Mouse (Mus musculus) heart, embryonic 15.5 days (tissue): ENCODE measurements around the gene Rpl27a. TPM values are rescaled to one million over a fixed set of nuclear protein-coding genes. Genes with fewer than 3 reads are reported as not detected.

Source experiments
- ATAC-seq: fragments of 200-750 bp; cut with Nextera tagmentation; replicated peaks from 2 replicates; pipeline ENCODE4 v1.8.0; 2017; ENCODE audit warnings: low read depth, moderate TSS enrichment; ENCODE audit not compliant: insufficient number of reproducible peaks, insufficient read depth, low FRiP score
- H3K27ac ChIP-seq: fragments of 300-500 bp; sonication (generic); 2 replicates; pipeline ENCODE4 v1.5.1; 2015; ENCODE audit warnings: mild to moderate bottlenecking, inconsistent platforms
- H3K27me3 ChIP-seq: fragments of 300-500 bp; sonication (generic); 2 replicates; pipeline ENCODE4 v1.6.1; 2015; ENCODE audit warnings: inconsistent platforms
- H3K36me3 ChIP-seq: fragments of 300-500 bp; sonication (generic); 2 replicates; pipeline ENCODE4 v1.6.1; 2015; ENCODE audit warnings: mild to moderate bottlenecking, inconsistent platforms
- H3K4me1 ChIP-seq: fragments of 300-500 bp; sonication (generic); replicated peaks from 2 replicates; pipeline ENCODE4 v1.6.1; 2015; ENCODE audit warnings: inconsistent platforms
- H3K4me2 ChIP-seq: fragments of 300-500 bp; sonication (generic); 2 replicates; pipeline ENCODE4 v1.6.1; 2015; ENCODE audit warnings: inconsistent platforms, mild to moderate bottlenecking, moderate library complexity
- H3K4me3 ChIP-seq: fragments of 300-500 bp; sonication (generic); 2 replicates; pipeline ENCODE4 v1.5.1; 2015; ENCODE audit warnings: mild to moderate bottlenecking, inconsistent platforms
- H3K9ac ChIP-seq: fragments of 300-500 bp; sonication (generic); 2 replicates; pipeline ENCODE4 v1.6.1; 2015; ENCODE audit warnings: mild to moderate bottlenecking, inconsistent platforms
- H3K9me3 ChIP-seq: fragments of 300-500 bp; sonication (generic); replicated peaks from 2 replicates; pipeline ENCODE4 v1.6.1; 2016; ENCODE audit warnings: inconsistent platforms
- WGBS: fragments of 180-500 bp; shearing (Covaris S2); methylation state at CpG from one replicate; pipeline ENCODE4 v1.1.7; 2015; ENCODE audit warnings: mixed read lengths; 5-methylcytosine and 5-hydroxymethylcytosine counted together
- polyA plus RNA-seq: library from polyadenylated mRNA; unstranded; fragments of >200 nt; fragmentation: Nextera tagmentation; extraction: Ambion mirVana; gene quantifications from 2 replicates; pipeline ENCODE4 v1.2.1, GENCODE M21; 2015

Rpl27a gene
- polyA plus RNA-seq, result 70.7 and 72.1 TPM in 2 replicates

DNA sequence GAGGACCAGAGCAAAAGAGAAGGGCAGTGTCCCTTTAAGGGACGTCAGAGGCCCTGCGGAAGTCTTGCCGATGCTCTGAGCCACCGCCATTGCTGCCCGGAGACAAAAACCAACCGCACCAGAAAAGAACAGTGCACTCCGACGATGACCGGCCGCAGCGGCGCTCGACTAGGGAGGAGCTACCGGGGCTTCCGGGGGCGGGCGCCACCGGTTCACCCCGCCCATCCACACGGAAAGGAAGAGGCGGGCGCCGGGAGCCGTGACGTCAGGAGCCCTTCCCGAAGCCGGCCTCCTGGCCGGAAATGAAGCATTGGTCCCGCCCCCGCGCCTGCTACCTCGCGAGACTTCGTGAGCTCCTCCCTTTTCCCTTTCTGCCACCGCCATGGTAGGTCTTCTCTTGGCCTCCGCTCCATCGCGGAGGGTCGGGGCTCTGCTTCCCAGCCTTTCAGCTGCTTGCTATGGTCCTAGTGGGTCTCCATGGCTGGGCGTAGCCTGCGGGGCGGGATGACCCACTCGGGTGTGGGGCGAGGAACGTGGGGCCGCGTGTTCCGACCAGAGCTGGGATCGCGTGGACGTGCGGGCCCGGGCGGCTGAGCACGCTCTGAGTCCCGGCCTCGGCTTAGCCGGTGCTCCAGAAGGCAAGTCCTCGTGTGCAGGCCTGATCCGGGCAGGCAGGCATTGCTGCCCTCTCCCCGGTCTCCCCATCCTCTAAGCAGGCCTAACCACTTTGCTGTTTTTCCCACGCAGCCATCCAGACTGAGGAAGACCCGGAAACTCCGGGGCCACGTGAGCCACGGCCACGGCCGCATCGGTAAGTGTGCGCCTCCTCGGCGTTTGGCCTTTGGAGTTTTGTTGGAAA lies at the start of gene Rpl27a:
Gene Rpl27a, plus strand, starts transcription at position 310 of the 859 bp plus-strand sequence.
- H3K4me1 ChIP-seq, result peaks cover 23% of the 10 kb centered on the region
- peak within 1 kb of the TSS; percentile 96 for H3K4me3 ChIP-seq
- H3K27me3 ChIP-seq, result no peaks in the 10 kb centered on the region
- no peaks in the 10 kb centered on the region for H3K9me3 ChIP-seq
- H3K9ac ChIP-seq, result peak within 1 kb of the TSS; percentile 99
- WGBS, result under 1% methylated on average over 69 of the region's 72 CpGs
- peak within 1 kb of the TSS; percentile 88 for H3K4me2 ChIP-seq
- peaks cover 30% of the 10 kb centered on the region for H3K36me3 ChIP-seq
- peak within 1 kb of the TSS; percentile 98 for H3K27ac ChIP-seq
- ATAC-seq, result peak; percentile 95

DNA sequence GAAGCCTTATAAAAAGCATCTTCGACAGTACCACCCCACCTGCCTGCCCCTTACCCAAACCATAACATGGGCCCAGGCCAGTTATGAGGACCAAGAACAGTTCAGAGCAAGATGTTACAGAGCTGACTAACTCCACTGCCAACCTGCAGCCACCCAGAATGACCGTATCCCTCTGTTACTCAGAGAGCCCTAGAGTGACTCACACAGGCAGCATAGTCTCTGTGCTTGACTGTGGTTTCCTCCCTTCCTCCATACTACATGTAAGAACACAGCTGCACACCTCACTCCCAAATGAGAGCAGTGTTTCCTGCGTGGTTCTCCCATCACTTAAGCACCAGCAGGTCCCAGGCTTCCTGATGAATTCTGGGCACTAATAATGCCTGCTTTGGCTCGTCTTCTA lies 48.2 kb upstream of the Rpl27a start:
- Histone ChIP-seq H3K27ac (no peak overlapping the region), H3K4me2 (no peak overlapping the region), H3K27me3 (no peaks in the 10 kb centered on the region), H3K9me3 (no peaks in the 10 kb centered on the region), H3K36me3 (no peaks in the 10 kb centered on the region), H3K4me3 (no peak overlapping the region), H3K9ac (no peak overlapping the region), H3K4me1 (0 out of 2 replicates have a peak, but pooled peaks cover 3% of the 10 kb centered on the region)
- no peak for ATAC-seq
- 59% methylated on average over 4 of the region's 4 CpGs for WGBS

DNA sequence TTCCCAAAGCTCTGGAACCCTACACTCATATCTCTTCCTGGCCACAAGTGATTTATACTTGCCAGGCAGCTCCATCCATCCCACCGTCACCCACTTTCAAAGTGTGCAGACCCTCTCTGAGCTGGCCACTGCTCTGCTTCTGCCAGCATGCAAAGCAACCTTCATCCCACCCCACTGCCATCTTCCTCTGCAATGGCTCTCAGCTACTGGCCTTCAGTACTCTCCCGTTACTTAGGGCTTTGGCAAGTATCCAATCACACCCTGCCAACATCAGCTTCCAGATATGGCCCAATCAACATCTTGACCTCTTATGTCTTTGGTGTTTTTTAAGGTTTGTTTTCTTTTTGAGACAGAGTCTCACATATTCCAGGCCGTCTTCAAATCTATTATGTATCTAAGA lies 41.0 kb upstream of the Rpl27a start:
- H3K27ac ChIP-seq, result no peak overlapping the region

DNA sequence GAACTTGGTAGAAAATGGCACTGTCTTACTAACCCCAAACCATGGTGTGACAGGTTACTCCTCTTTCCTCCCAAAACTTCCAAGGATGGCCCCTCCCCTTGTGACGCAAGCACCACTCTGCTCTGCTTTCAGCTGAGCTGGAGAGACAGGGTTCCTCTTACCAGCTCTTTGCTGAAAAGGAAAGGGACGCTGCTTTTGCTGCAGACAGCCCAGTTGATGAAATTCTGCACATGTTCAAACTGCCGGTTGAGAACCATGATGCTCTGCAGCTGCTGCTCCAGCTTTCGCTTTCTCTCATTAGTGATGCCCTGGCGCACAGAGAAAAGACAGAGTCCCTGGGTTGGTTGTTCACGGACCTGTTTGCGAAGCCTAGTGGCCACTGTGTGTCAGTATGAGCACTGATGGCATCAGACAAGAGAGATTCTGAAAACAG lies 38.2 kb upstream of the Rpl27a start:
- ATAC-seq, result no peak; the same call in 1 of the 2 replicates
- H3K27me3 ChIP-seq, result no peaks in the 10 kb centered on the region
- no peak overlapping the region for H3K4me3 ChIP-seq
- H3K9ac ChIP-seq, result no peak overlapping the region
- no peaks in the 10 kb centered on the region for H3K36me3 ChIP-seq
- 30% methylated on average over 7 of the region's 7 CpGs for WGBS
- H3K9me3 ChIP-seq, result no peaks in the 10 kb centered on the region
- H3K4me2 ChIP-seq, result peak overlapping the region; percentile 34
- H3K4me1 ChIP-seq, result no peaks in the 10 kb centered on the region
- H3K27ac ChIP-seq, result no peak overlapping the region

More for the DNA sequence above, 41.0 kb upstream of the Rpl27a start:
- Histone ChIP-seq H3K27me3 (no peaks in the 10 kb centered on the region), H3K4me1 (no peaks in the 10 kb centered on the region), H3K4me3 (no peak overlapping the region), H3K9me3 (no peaks in the 10 kb centered on the region), H3K4me2 (no peak overlapping the region), H3K36me3 (no peaks in the 10 kb centered on the region), H3K9ac (no peak overlapping the region)
- WGBS, result 41% methylated on average over 3 of the region's 3 CpGs
- no peak for ATAC-seq

DNA sequence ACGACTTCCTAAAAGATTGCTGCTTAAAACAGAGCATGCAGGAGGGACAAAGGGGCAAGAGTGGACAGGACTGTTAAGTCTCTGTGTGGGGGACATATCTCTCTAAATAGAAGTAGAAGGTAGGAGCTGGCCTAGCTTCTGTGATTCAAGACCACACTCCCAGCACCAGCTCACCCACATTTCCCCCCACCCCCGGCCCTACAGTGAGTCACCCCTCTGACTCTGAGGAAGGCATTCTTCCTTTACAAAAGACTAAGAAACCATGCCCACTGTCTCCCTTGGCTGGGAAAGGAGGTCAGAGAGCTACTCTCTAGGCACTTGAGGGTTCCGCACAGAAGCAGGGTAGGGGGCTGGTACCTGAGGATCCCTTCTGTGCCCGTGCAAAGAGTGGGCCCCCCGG lies 34.7 kb upstream of the Rpl27a start:
- no peak overlapping the region for H3K4me3 ChIP-seq
- H3K4me2 ChIP-seq, result no peak overlapping the region
- H3K9me3 ChIP-seq, result no peaks in the 10 kb centered on the region
- WGBS, result 66% methylated on average over 5 of the region's 5 CpGs
- no peak overlapping the region for H3K9ac ChIP-seq
- no peaks in the 10 kb centered on the region for H3K27me3 ChIP-seq
- no peak overlapping the region for H3K27ac ChIP-seq
- H3K36me3 ChIP-seq, result no peaks in the 10 kb centered on the region
- no peak for ATAC-seq
- H3K4me1 ChIP-seq, result no peaks in the 10 kb centered on the region

DNA sequence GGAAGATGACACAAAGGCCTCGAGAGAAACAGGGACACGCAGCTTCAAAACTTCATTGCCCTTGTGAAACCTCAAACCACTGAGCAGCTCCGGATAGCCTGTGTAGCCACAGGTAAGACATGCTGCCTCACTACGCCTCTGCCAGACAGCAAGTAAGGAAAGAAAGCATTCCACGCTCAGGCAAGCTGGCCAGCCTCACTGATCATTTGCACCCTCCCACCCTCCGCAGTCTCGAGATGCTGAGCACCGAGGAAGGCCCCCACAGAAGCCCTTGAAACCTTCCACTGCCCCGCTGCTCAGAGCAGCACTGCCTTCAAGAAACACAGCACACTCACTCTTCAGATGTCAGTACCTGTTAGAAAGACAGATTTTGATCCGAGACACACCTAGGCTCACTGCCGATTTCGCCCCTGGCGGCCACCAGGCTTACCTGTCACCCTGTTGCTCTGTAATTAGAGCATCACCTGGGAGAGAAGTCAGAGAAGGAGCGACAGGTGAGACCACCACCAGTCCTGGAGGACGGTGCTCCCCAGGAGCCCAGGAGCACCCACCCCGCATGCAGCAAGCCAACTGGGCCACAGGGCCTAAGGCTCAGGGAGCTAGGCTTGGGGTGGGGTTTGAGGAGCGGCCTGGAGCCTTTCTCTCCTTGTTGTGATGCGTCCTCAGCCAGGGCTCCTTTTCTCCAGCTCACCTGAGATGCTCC lies 26.2 kb upstream of the Rpl27a start:
- H3K9me3 ChIP-seq, result no peaks in the 10 kb centered on the region
- H3K36me3 ChIP-seq, result no peaks in the 10 kb centered on the region
- WGBS, result 61% methylated on average over 18 of the region's 18 CpGs
- H3K4me2 ChIP-seq, result no peak overlapping the region
- no peak overlapping the region for H3K27ac ChIP-seq
- peaks cover 15% of the 10 kb centered on the region for H3K27me3 ChIP-seq
- H3K9ac ChIP-seq, result no peak overlapping the region
- no peak for ATAC-seq
- peaks cover 4% of the 10 kb centered on the region; the same call in 1 of the 2 replicates for H3K4me1 ChIP-seq
- H3K4me3 ChIP-seq, result no peak overlapping the region

DNA sequence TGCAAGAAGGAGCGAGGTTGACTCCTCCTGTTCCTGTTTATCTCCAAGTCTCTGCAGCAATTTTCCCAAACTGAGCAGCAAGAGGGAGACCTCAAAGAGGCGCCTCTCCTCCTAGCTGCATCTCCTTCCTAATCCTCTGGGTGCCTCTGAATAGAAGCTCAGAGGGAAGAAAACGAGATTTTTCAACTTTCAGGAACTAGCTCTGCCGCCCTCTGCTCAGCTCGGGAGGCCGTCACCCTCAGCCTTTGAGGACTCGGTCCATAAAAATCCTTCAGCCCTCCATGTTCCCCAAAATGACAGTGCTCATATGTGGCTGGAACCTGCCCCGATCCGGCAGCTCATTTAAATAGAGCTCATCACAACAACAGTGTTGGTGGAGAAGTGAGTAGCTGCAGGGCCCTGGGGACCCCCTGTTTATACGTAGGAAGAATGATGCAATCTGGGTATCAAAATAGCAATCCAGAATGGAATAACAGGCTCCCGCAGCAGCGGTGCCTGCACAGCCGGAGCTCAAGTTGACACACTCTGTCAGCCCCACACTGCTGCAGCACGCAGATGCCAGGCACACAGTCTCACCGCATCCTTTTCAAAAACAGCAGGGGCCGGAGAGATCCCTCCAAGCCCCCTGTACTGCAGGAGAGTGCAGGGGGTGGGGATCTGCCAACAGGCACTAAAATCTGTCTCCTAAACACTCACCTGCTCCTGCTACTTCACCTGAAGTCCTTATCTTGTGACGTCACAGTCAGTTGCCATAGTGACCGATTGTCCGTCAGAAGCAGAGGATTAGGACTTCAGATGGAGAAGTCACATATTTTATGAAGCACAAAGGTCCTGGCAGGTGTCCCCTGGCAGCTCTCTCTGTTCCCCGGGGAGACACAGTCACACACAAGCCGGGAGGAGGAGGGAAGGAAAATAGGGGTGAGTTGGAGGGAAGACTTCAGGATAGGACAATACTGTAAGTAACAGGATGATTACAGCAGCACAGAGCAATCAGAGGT lies 25.3 kb upstream of the Rpl27a start:
- Histone ChIP-seq H3K9me3 (no peaks in the 10 kb centered on the region), H3K4me2 (peak overlapping the region; percentile 50), H3K36me3 (no peaks in the 10 kb centered on the region), H3K9ac (no peak overlapping the region), H3K4me1 (peaks cover 4% of the 10 kb centered on the region; the same call in 1 of the 2 replicates), H3K27ac (no peak overlapping the region), H3K27me3 (peaks cover 15% of the 10 kb centered on the region), H3K4me3 (peak overlapping the region; percentile 25)
- 0 out of 2 replicates have a peak, but pooled peaks have one; percentile 31 for ATAC-seq
- 17% methylated on average over 21 of the region's 21 CpGs for WGBS

DNA sequence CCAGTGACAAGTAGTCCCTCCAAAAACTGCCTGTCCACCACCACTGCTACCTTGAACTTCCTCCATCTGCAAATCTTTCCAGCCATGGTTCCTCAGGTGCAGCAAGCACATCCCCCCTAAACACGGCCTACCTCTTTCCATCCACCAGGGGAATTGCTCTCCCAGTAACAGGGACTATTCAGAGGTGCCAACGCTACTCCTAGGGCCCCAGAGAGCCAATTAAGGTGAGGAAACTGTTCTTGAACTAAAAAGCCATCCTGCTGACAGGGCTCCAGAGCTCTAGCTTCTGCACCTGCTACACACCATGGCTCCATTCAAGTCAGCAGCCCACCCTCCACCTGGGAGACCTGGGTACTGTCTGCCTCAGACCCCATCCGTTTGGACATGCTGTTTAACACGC lies 21.4 kb upstream of the Rpl27a start:
- ATAC-seq, result no peak
- H3K4me2 ChIP-seq, result no peak overlapping the region

DNA sequence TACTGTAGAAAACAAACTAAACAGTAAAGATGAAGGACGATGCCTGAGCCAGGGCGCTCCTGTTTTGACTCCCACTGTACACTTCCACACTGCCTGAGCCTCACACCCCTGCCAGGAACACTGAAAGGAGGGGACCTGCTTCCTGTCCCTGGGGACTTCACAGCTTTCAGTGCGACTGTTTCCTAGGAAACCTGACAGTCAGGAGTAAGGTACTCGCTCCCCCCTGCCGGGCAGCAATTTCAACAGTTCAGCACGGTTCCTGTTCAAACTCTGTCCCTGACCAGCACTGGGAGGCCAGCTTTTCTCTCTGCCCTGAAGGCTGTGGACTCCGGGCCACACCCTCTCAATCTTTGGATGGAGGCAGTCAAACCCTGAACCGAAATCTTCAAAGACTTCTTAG lies 11.8 kb upstream of the Rpl27a start:
- 10% methylated on average over 8 of the region's 8 CpGs for WGBS
- Histone ChIP-seq H3K9me3 (no peaks in the 10 kb centered on the region), H3K4me2 (no peak overlapping the region), H3K27ac (no peak overlapping the region), H3K9ac (no peak overlapping the region), H3K27me3 (no peaks in the 10 kb centered on the region), H3K4me3 (no peak overlapping the region), H3K4me1 (peaks cover 3% of the 10 kb centered on the region; the same call in 1 of the 2 replicates), H3K36me3 (no peaks in the 10 kb centered on the region)
- ATAC-seq, result no peak

More for the DNA sequence above, 21.4 kb upstream of the Rpl27a start:
- peaks cover 15% of the 10 kb centered on the region for H3K27me3 ChIP-seq
- no peaks in the 10 kb centered on the region for H3K9me3 ChIP-seq
- 55% methylated on average over 4 of the region's 4 CpGs for WGBS
- no peak overlapping the region for H3K27ac ChIP-seq
- no peak overlapping the region for H3K9ac ChIP-seq
- peaks cover 4% of the 10 kb centered on the region; the same call in 1 of the 2 replicates for H3K4me1 ChIP-seq
- H3K4me3 ChIP-seq, result no peak overlapping the region
- no peaks in the 10 kb centered on the region for H3K36me3 ChIP-seq

DNA sequence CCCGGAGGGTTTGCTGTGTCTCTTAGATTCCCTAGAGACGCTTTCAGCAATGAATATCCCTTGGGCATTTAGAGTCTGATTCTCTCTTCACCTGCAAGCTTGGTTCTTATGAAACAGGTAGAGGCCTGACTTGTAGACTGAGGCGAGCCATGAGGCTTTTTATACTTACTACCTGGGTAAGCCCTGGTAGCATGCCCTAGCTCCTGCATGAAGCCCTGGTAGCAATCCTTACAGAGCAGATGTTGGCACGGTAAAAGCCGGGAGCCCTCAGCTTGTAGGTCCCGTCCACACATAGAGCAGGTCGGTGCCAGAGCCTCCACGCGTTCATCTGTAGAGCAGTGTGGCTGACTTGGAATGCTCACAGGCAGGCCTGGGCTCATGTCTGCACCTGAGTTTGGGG lies 11.4 kb upstream of the Rpl27a start:
- no peaks in the 10 kb centered on the region for H3K9me3 ChIP-seq
- no peaks in the 10 kb centered on the region for H3K36me3 ChIP-seq
- H3K27ac ChIP-seq, result no peak overlapping the region
- H3K4me2 ChIP-seq, result no peak overlapping the region
- peaks cover 3% of the 10 kb centered on the region; the same call in 1 of the 2 replicates for H3K4me1 ChIP-seq
- H3K4me3 ChIP-seq, result no peak overlapping the region
- H3K9ac ChIP-seq, result no peak overlapping the region
- 41% methylated on average over 9 of the region's 9 CpGs for WGBS
- no peak for ATAC-seq
- H3K27me3 ChIP-seq, result no peaks in the 10 kb centered on the region
